Mouse (Mus musculus) left cerebral cortex, adult 2 months (tissue): ENCODE measurements around the gene Emilin2. TPM values are rescaled to one million over a fixed set of nuclear protein-coding genes. Genes with fewer than 3 reads are reported as not detected.

Experiments
- DNase-seq, 2 experiments: peaks; one replicate each; pipeline ENCODE4 v3.0.0; 2021 to 2022; ENCODE audit warnings: low spot score in 2 of 2, mixed read lengths in 1 of 2; ENCODE audit errors: extremely low spot score in 1 of 2
- H3K27ac ChIP-seq: fragments of 200-600 bp; 2 replicates; pipeline ENCODE4 v1.8.1; 2022
- H3K4me3 ChIP-seq: fragments of 200-600 bp; 2 replicates; pipeline ENCODE4 v1.8.1; 2022
- CTCF ChIP-seq: fragments of 200-600 bp; IDR thresholded peaks from 2 replicates; pipeline ENCODE4 v1.8.1; 2022; ENCODE audit warnings: antibody characterized with exemption, mild to moderate bottlenecking, moderate library complexity
- intact Hi-C: fragments of 180-260 bp; cut with DNase I; formaldehyde crosslinking; loops from one replicate; pipeline ENCODE4 v1.15.1; 2025
- total RNA-seq, 2 experiments: library from RNA; stranded (reverse); gene quantifications; 2 replicates each; pipeline ENCODE4 v1.2.3; 2021

The Emilin2 gene
- total RNA-seq, 2 experiments from 2014 or later, result 1.7 to 2.0 TPM

DNA sequence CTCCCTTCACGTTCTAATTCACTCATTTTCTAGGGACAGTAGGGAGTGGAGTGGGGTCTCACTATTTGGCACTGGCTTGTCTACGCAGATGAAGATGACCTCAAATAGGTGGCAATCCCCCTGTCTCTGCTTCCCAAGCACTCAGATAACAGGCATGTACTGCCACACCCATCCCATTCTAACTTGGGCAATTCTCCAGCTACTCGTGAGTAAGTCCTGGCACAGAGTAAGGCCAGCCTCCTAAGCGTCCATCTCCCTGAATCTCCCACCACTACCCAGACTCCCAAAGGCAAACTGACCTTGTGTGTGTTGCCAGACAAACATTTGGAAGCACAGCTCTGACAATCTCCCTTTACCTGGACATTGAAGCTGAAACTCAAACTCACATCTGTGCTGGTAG, 18.9 kb downstream of the Emilin2 start:
- no peak for TF ChIP-seq CTCF
- intact Hi-C loops, result no loop called here
- H3K27ac ChIP-seq, result no peak overlapping the region

DNA sequence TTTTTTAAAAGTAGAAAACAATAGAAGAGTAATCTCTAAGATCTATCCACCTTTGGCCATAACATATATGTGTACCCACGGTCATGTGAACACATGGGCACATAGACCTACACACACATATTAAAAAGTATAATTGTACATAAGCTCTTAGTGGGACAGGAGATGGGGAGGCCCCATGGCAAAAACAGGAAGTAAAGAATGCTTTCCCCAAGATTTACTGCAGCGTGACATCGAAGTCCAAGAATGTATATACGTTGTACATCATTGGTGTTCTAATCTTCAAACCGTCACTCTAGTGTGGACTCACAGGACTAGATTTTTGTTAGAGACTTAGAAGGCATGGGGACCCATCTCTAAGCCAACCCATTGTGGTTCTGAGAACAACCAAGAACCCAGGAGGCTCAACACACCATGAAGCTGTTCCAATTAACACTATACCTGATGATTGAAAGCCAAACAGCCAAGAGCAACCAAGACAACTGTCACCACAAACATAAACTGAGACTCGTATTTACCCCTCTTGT, 19.8 kb downstream of the Emilin2 start:
- Histone ChIP-seq H3K27ac (no peak overlapping the region), H3K4me3 (no peak overlapping the region)
- TF ChIP-seq CTCF, result no peak
- intact Hi-C loops, result no loop called here
- DNase-seq, result no peak

More for the DNA sequence above, 18.9 kb downstream of the Emilin2 start:
- no peak overlapping the region for H3K4me3 ChIP-seq
- DNase-seq, result no peak

DNA sequence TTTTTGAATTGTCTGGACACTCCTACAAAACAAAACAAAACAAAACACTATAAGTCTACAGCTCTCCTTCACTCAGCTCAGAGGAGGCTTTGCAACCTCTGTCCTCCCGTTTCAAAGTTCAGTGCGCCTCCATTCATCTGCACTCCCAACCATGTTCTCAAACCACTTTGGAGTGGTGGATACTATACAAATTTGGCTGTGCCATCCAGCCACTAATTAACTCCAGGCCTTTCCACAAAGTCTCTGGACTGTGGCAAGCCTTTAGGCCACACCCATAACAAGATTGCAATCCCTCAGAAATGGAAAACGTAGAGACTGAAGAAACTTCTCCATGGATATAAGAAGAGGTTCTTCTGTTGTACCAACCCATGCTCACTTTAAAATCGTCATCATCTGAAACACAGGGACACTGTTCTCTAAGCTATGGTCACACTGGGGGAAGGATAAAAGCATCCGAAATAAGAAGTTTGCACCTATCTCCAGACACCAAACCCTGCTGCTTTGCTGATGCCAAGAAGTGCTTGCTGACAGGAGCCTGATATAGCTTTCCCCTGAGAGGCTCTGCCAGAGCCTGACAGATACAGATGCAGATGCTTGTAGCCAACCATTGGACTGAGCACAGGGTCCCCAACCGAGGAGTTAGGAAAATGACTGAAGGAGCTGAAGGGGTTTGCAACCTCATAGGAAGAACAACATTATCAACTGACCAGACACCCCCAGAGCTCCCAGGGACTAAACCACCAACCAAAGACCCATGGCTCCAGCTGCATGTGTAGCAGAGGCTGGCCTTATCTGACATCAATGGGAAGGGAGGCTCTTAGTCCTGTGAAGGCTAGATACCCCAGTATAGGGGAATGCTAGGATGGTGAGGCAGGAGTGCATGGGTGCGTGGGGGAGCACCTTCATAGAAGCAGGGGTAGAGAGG, 21.0 kb downstream of the Emilin2 start:
- no peak for DNase-seq

DNA sequence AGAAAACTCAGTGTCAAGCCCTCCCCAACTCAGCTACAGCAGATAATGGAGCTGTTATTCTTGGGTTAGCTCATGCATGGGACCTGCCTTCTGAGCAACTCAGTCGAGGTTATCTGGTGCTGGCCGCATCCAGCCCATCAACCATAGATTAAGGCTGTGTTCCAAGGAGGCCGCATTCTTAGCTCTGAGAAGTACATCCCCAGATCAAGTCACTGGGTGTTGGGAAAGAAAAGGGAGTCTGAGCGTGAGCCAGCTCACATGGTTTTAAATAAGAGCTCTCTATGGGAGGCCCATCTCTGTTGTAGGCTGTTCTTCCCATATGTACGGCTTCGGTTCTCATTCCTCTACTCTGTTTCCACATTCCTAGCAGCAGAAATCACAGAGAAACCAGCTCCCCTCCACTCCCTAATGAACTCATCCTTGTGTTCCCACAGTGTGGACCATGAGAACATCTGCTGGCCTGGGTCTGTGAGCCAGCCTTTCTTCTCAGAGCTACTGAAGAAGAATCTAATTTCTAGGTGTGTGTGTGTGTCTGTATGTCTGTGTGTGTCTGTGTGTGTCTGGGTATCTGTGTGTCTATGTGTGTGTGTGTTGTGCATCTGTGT, 22.1 kb downstream of the Emilin2 start:
- TF ChIP-seq CTCF, result no peak
- intact Hi-C loops, result no loop called here
- Histone ChIP-seq H3K27ac (no peak overlapping the region), H3K4me3 (no peak overlapping the region)
- no peak for DNase-seq

More for the DNA sequence above, 21.0 kb downstream of the Emilin2 start:
- Histone ChIP-seq H3K27ac (no peak overlapping the region), H3K4me3 (no peak overlapping the region)
- no peak for TF ChIP-seq CTCF
- intact Hi-C loops, result no loop called here

DNA sequence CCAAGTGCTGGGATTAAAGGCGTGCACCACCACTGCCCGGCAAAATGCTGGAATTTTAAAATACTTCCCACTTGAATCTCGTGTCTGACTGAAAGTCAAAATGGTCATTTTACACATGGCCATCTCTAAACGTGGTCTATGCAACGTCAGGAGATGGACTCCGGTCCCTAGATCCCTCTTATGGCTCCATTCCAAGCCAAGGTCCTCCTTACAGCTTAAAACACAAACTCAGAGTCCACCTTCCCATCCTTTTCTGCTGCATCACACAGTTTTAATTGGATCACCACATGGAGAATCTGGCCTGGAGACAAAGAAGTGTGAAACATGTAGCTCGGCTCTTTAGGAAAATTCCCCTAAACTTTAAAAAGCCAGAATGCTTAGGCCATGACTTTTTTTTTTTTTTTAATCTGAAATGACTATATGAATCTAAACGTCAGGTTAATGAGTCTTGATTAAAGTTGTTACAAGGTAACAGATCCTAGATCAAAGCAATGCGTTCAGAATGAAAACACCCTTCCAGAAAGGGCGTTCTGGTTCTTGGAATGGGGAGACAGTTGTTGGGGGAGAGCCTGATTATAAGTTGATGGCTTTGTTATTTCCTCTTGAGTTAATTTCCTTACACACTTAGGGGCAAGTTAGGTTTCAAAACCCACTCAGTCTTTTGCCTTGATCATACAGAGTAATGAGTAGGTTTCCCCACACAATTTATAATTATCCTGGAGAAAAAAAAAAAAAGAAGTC, 22.8 kb downstream of the Emilin2 start:
- intact Hi-C loops, result no loop called here
- TF ChIP-seq CTCF, result no peak
- Histone ChIP-seq H3K4me3 (no peak overlapping the region), H3K27ac (no peak overlapping the region)
- DNase-seq, result no peak

DNA sequence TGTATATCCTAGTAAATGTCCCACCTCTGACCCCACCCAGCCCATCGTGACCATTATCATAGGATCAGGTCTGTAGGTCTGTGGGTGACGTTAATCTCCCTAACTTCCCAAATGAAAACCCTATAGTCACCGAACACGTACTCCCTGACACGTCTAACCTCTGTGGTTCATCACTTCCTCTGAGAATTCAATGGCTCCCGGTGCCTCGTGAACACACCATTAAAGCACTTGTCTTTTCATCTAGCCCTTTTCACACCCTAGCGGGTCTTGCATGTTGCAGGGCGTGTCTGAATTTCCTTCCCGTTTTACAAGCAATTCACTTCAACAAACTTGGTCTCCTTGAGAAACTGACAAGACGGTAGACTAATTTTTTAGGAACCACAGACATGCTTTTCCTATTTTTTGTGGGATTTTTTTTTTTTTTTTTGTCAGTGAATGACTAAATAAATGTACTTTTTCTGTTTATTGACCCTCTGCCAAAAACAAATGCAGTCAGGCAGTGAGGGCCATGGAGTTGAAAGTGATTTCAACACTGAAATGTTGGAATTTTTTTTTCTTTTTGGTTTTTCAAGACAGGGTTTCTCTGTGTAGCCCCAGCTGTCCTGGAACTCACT, 23.5 kb downstream of the Emilin2 start:
- intact Hi-C loops, result no loop called here
- no peak for TF ChIP-seq CTCF
- H3K27ac ChIP-seq, result no peak overlapping the region

DNA sequence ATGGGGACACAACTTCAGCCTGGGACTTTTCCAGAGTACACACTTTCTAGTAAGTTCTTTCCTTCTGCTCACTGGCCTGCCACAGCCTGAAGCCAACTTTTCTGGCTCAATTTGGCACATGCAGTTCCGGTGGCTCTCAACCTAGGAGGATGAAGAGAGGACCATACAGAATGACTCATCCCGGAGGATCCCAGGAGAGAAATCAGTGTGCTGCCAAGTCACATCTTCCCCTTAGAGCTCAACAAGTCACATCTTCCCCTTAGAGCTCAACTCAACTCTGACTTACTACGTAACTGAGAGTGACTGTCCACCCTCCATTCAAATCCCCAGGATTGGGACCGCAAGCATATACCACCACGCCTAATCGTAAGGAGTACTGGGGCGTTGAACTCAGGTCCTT, 24.2 kb downstream of the Emilin2 start:
- intact Hi-C loops, result no loop called here
- H3K27ac ChIP-seq, result no peak overlapping the region
- DNase-seq, result no peak
- no peak overlapping the region for H3K4me3 ChIP-seq
- TF ChIP-seq CTCF, result no peak

More for the DNA sequence above, 23.5 kb downstream of the Emilin2 start:
- no peak overlapping the region for H3K4me3 ChIP-seq
- no peak for DNase-seq

DNA sequence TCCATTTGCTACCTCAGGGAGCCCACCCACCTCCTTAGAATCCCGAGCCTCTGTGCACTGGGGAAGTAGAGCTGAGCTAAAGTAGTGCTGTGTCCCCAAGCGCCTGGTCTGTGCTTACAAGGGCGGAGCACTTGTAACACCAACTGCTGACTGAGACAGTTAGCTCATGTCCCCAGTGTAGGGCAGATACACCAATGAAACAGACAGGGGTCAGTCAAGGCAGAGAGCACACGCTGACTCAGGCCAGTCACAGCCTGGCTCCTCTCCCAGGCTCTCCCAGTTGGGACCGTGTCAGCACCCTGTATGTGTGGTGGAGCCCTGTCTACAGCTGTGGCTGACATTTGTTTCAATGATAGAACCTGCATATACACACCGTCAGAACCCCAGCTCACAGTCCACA, 25.8 kb downstream of the Emilin2 start:
- Histone ChIP-seq H3K4me3 (no peak overlapping the region), H3K27ac (no peak overlapping the region)
- no peak for DNase-seq
- TF ChIP-seq CTCF, result no peak
- intact Hi-C loops, result no loop called here

DNA sequence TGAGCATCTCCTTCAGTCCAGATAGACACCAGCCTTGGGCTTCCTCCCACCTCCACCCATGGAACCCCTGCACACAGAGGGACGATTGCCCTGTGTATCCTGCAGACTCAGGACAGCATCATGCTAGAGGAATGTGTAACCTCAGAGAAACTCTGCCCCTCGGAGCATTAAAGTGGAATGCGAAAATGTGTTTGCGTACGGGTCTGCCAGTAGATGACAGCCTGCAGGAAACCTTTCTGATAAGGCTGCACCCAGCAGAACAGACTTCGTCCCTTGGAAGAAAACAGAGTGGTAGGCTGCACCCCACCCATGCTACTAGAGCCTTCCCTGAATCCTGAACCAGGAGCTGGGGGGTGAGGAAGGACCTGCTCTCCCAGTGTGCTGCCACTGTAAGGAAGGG, 26.9 kb downstream of the Emilin2 start:
- no peak for DNase-seq
- Histone ChIP-seq H3K27ac (no peak overlapping the region), H3K4me3 (no peak overlapping the region)
- intact Hi-C loops, result no loop called here
- no peak for TF ChIP-seq CTCF

DNA sequence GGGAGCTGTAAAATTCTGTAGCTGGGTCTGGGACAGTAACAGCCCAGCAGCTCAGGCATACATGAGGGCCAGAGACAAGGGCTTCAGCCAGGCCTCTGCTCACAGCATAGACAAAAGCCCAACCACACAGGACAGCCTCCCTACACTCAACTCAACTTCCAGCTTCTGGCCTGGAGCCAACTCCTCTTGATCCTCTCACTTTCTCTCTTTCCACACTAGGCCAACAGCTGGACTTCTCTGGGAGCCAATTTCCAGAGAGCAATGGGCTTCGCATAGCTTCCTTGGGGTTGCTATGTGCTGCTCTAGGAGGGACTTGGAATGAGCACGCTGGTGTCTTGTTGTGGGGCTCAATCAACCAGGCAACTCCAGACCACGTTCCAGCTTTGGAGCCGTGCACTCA, 28.5 kb downstream of the Emilin2 start:
- H3K27ac ChIP-seq, result no peak overlapping the region
- no peak for DNase-seq
- no peak overlapping the region for H3K4me3 ChIP-seq
- intact Hi-C loops, result no loop called here
- no peak for TF ChIP-seq CTCF

DNA sequence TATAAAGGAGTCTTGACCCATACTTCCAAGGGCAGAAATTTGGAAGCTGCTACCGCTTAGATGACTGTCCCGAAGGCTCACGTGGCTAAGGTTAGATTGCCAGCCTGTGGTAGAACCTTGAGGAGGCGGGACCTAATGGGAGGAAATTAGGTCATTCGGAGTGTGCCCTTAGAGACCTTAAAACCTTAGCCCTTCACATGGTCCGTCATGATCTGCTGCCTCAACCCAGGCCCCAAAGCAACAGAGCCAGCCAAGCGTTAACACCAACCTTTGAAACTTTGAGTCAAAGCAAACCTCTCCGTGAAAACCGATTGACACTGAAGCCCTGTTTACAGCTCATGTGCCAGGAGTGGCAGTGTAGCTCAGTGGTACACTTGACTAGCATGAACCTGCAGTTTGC, 29.1 kb downstream of the Emilin2 start:
- intact Hi-C loops, result no loop called here
- no peak for DNase-seq
- Histone ChIP-seq H3K4me3 (no peak overlapping the region), H3K27ac (no peak overlapping the region)
- no peak for TF ChIP-seq CTCF
